Mouse (Mus musculus) ovary, adult 10 weeks (tissue): ENCODE measurements around the gene Idh3g. TPM values are rescaled to one million over a fixed set of nuclear protein-coding genes. Genes with fewer than 3 reads are reported as not detected.

Source experiments
- polyA plus RNA-seq: library from polyadenylated mRNA; stranded (reverse); fragments of 350-450 nt; fragmentation: Illumina TruSeq; extraction: RNeasy Lipid Tissue Mini Kit (QIAGEN cat#74804); gene quantifications from one replicate; pipeline ENCODE4 v1.2.3, GENCODE M21; 2014

The Idh3g gene
- 19.0 TPM for polyA plus RNA-seq

GRCm38 (mm10) chrX:73786364-73787224 lies at the start of gene Idh3g, which contains the start of gene Ssr4:
Gene Idh3g (minus strand): TSS chrX:73786897.
Gene Ssr4 (plus strand): TSS chrX:73787028.

GRCm38 (mm10) chrX:73824185-73825151 lies 37.8 kb upstream of the Idh3g start, which contains the start of gene Pdzd4:
Gene Pdzd4 (minus strand): TSS chrX:73824969.

DNA sequence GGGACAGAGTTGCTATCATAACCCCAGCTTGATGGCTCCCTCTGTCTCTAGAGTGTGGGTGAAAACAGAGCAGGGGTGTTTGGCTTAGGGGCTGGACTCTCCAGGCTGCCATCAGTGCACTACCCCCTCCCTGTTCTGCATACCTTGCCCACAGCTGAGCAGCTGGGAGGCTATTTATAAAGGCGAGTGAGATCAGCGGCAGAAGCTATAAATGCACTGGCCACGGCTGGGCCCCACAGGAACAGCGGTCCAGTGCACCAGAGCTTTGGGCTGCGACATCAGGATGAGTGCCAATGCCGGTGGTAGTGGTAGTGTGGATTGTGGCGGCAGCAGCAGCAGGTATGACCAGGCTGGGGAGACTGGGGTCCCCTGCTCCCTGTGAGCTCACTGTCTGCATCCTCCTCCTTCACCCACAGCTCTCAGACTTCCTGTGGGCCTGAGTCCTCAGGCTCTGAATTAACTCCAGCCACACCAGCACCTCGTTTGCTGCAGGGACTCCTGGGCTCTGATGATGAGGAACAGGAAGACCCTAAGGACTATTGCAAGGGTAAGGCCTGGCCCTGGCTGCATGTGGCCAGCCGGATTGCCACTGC lies 12.4 kb downstream of the Idh3g start, which contains the start of gene Srpk3:
Gene Srpk3, plus strand, starts transcription at position 238 of the 593 bp plus-strand sequence.

GRCm38 (mm10) chrX:73756334-73757140 lies 30.2 kb downstream of the Idh3g start, which contains the start of gene Plxnb3:
Gene Plxnb3 (plus strand): TSS chrX:73757090.

Other genes starting within 250 kb of the Idh3g start
- gene Dusp9, start 147.5 kb downstream of the Idh3g start, polyA plus RNA-seq: not detected
- gene Pnck, start 126.8 kb downstream of the Idh3g start, polyA plus RNA-seq: not detected
- 24.7 TPM for gene Slc6a8, start 113.7 kb downstream of the Idh3g start, polyA plus RNA-seq
- 139 TPM for gene Bcap31, start 70.7 kb downstream of the Idh3g start, polyA plus RNA-seq
- 1.4 TPM for gene Abcd1, start 70.3 kb downstream of the Idh3g start, polyA plus RNA-seq
- gene Plxnb3, start 29.8 kb downstream of the Idh3g start, polyA plus RNA-seq: not detected
- gene Srpk3, start 12.5 kb downstream of the Idh3g start, polyA plus RNA-seq: not detected
- gene Ssr4, start 131 bp upstream of the Idh3g start, polyA plus RNA-seq: 14.9 TPM
- 1.2 TPM for gene Pdzd4, start 38.1 kb upstream of the Idh3g start, polyA plus RNA-seq
- gene Avpr2, start 105.2 kb upstream of the Idh3g start, polyA plus RNA-seq: not detected
- 0.48 TPM for gene L1cam, start 109.2 kb upstream of the Idh3g start, polyA plus RNA-seq
- gene Arhgap4, start 135.0 kb upstream of the Idh3g start, polyA plus RNA-seq: 0.46 TPM
- gene Naa10, start 135.0 kb upstream of the Idh3g start, polyA plus RNA-seq: 6.2 TPM
- 2.0 TPM for gene Renbp, start 144.0 kb upstream of the Idh3g start, polyA plus RNA-seq
- 43.7 TPM for gene Hcfc1, start 179.5 kb upstream of the Idh3g start, polyA plus RNA-seq
- 50.0 TPM for gene Irak1, start 237.0 kb upstream of the Idh3g start, polyA plus RNA-seq